Mouse (Mus musculus): ENCODE measurements around the gene Flot1. TPM values are rescaled to one million over a fixed set of nuclear protein-coding genes. Genes with fewer than 3 reads are reported as not detected.
A peak's percentile ranks its signal among the peaks of the same experiment; 100 is the strongest.

The Flot1 gene
- total and polyA plus RNA-seq, 3 experiments: 38.1 to 64.1 TPM; not detected in 1

GRCm38 (mm10) chr17:35850974-35851373, 27.9 kb downstream of the Flot1 start (continued):
- TF ChIP-seq CHD1 (IDR thresholded peaks at IDR 0.05; ENCODE audit: low read depth, low read length) (no peak), MYC (IDR thresholded peaks at IDR 0.05; ENCODE audit: low read depth, low read length) (peak; percentile 91), KAT2A (conservative IDR thresholded peaks at IDR 0.05; ENCODE audit: low read depth, low read length) (no peak)

- TF ChIP-seq TBP (IDR thresholded peaks at IDR 0.05; ENCODE audit: low read depth, low read length) (no peak), HCFC1 (IDR thresholded peaks at IDR 0.05; ENCODE audit: low read depth, low read length) (no peak), MAFK (IDR thresholded peaks at IDR 0.05; ENCODE audit: borderline replicate concordance, low read depth, low read length) (no peak), TCF12 (IDR thresholded peaks at IDR 0.05; ENCODE audit: low read depth, low read length) (no peak), CTCF (IDR thresholded peaks at IDR 0.05 in 2 of 3, conservative IDR thresholded peaks at IDR 0.05 in 1 of 3; ENCODE audit: control insufficient read depth in 1 of 3, insufficient read depth in 1 of 3, low read depth in 2 of 3, low read length in 3 of 3, poor library complexity in 1 of 3, severe bottlenecking in 1 of 3) (no peak), JUND (IDR thresholded peaks at IDR 0.05; ENCODE audit: low read depth, low read length) (no peak), ZC3H11A (IDR thresholded peaks at IDR 0.05; ENCODE audit: low read depth, low read length) (no peak), TAL1 (IDR thresholded peaks at IDR 0.05; ENCODE audit: low read length) (no peak), POLR2AphosphoS5 (IDR thresholded peaks at IDR 0.05; ENCODE audit: borderline replicate concordance, low read depth, low read length) (no peak), UBTF (IDR thresholded peaks at IDR 0.05; ENCODE audit: borderline replicate concordance, insufficient read depth, low read depth, low read length) (no peak), MAZ (IDR thresholded peaks at IDR 0.05; ENCODE audit: low read depth, low read length) (no peak), MEF2A (IDR thresholded peaks at IDR 0.05; ENCODE audit: extremely low read depth, insufficient replicate concordance, low read depth, low read length, poor library complexity, severe bottlenecking) (no peak), EP300 (IDR thresholded peaks at IDR 0.05; ENCODE audit: low read depth in 1 of 2, low read length in 2 of 2) (no peak), BHLHE40 (IDR thresholded peaks at IDR 0.05; ENCODE audit: borderline replicate concordance, low read depth, low read length) (no peak), ETS1 (IDR thresholded peaks at IDR 0.05; ENCODE audit: low read depth, low read length) (no peak), ELF1 (IDR thresholded peaks at IDR 0.05; ENCODE audit: low read depth, low read length) (no peak), CHD2 (IDR thresholded peaks at IDR 0.05; ENCODE audit: low read length) (no peak), MYB (IDR thresholded peaks at IDR 0.05; ENCODE audit: low read depth, low read length) (no peak)
- Histone ChIP-seq H3K36me3 (ENCODE audit: control insufficient read depth in 1 of 2, insufficient read depth in 2 of 2, low read length in 2 of 2) (peaks cover 3 to 14% of the 10 kb centered on the region in 2 experiments; a peak in 3 of 4 replicates), H3K27ac (ENCODE audit: control insufficient read depth, low read depth, low read length) (no peak overlapping the region), H3K9me3 (replicated peaks; ENCODE audit: insufficient read depth, low read length) (no peaks in the 10 kb centered on the region), H3K4me1 (ENCODE audit: control insufficient read depth in 1 of 2, insufficient read depth in 2 of 2, low read length in 2 of 2) (peaks cover 3 to 20% of the 10 kb centered on the region in 2 experiments; a peak in 3 of 4 replicates), H3K4me3 (ENCODE audit: control insufficient read depth in 1 of 2, insufficient read depth in 1 of 2, low read depth in 2 of 2, low read length in 2 of 2) (no peak overlapping the region), H3K27me3 (ENCODE audit: control insufficient read depth in 1 of 2, insufficient read depth in 2 of 2, low read length in 2 of 2) (no peaks in the 10 kb centered on the region), H3K79me2 (ENCODE audit: control insufficient read depth, insufficient read depth, low read length, poor library complexity) (no peaks in the 10 kb centered on the region; the same call in 1 of the 2 replicates), H3K9ac (ENCODE audit: control insufficient read depth, low read depth, low read length, poor library complexity, severe bottlenecking) (no peak overlapping the region)
- DNase-seq (ENCODE audit: low read depth, low spot score): peak; percentile 54
These were observed 36.3 kb downstream of the Flot1 start for GRCm38 (mm10) chr17:35859371-35859770.
